Mouse (Mus musculus) brain, embryonic 14.5 days (tissue): ENCODE results near the gene Fcgr3.

Source experiments
- CTCF ChIP-seq: fragments of 200-500 bp; IDR thresholded peaks from 2 replicates; pipeline ENCODE4 v1.5.1; 2012; ENCODE audit warnings: inconsistent platforms, mild to moderate bottlenecking, moderate library complexity, borderline replicate concordance; ENCODE audit not compliant: insufficient read depth, insufficient read length; ENCODE audit errors: extremely low read depth
- POLR2A ChIP-seq: fragments of 200-500 bp; IDR thresholded peaks from 2 replicates; pipeline ENCODE4 v1.6.1; 2012; ENCODE audit warnings: mild to moderate bottlenecking, inconsistent platforms, borderline replicate concordance; ENCODE audit not compliant: poor library complexity, insufficient read depth, insufficient read length, severe bottlenecking; ENCODE audit errors: extremely low read depth

DNA sequence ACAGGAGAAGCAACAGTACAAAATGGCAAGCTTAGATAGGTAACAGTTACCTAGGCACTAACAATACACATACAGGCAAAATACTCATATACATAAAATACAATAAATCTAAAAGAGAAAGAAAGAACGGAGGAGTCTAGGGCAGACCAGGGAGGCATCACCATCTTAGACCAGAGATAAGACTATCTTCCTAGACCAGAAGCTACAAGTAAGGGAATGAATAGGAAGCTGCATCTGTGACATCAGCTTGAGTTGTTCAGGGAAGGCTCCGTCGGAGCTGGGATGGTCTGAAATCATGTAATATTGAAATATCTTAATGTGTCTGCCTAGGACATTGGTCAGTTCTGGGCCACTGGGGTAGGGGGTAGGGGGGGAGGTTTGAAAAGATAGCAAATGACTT lies 33.0 kb downstream of the Fcgr3 start:
- TF ChIP-seq CTCF (no peak), POLR2A (no peak)
